In genomic region chr1:131759667-131760427, GRCm38 (mm10) we compare ENCODE assay signal across 14 mouse cellular contexts. TPM values are rescaled to one million over a fixed set of nuclear protein-coding genes. Genes with fewer than 3 reads are reported as not detected.
DNase-seq lines count a peak whose midpoint lies in the region; ATAC-seq and TF ChIP-seq lines count a peak whose summit lies in the region.
"Had no signal": no experiment of that assay in that cellular context is flagged by ENCODE, and none has a peak within 500 bp of the region (broad histone marks: within the 10 kb centered on the region; RNA-seq: fewer than 3 reads in every experiment).

No protein-coding gene starts in this region.

- no peak for ATAC-seq in midbrain, postnatal 0 days (ENCODE audit: low FRiP score)
- peak; percentile 26; the same call in 1 of the 2 replicates for ATAC-seq in common myeloid progenitor, adult 5-6 weeks (replicated peaks; ENCODE audit: low read depth, poor library complexity, severe bottlenecking)
- ATAC-seq: forebrain, postnatal 0 days had no signal

- no peak overlapping the region for H3K4me3 ChIP-seq in midbrain, embryonic 10.5 days
- H3K4me3 ChIP-seq in midbrain, postnatal 0 days (ENCODE audit: low read depth, low read length) = no peak overlapping the region
- H3K4me3 ChIP-seq: embryonic facial prominence, embryonic 13.5 days; hindbrain, embryonic 13.5 days; limb, embryonic 12.5 days had no signal

- no peaks in the 10 kb centered on the region for H3K36me3 ChIP-seq in midbrain, embryonic 10.5 days
- no peaks in the 10 kb centered on the region for H3K36me3 ChIP-seq in midbrain, postnatal 0 days (ENCODE audit: insufficient read depth, low read length)
- H3K36me3 ChIP-seq: embryonic facial prominence, embryonic 13.5 days; hindbrain, embryonic 13.5 days; limb, embryonic 12.5 days had no signal

- TF ChIP-seq CTCF in midbrain, postnatal 0 days (IDR thresholded peaks at IDR 0.05) = no peak

- peak; percentile 77 for DNase-seq in heart, adult 11 months
- DNase-seq in heart, adult 8-10 months (ENCODE audit: low spot score) = no peak
- DNase-seq in midbrain, embryonic 10.5 days (ENCODE audit: low spot score) = no peak
- DNase-seq in midbrain, postnatal 0 days (ENCODE audit: low spot score) = no peak
- peak; percentile 38 for DNase-seq in lung, postnatal 36 days
- DNase-seq in frontal cortex, postnatal 14 days (ENCODE audit: low spot score in 2 of 2) = no peak
- DNase-seq: adrenal gland, adult 2 months; forebrain, postnatal 0 days; thymus, postnatal 25 days had no signal

- WGBS in midbrain, embryonic 10.5 days = 75% methylated on average over 9 of the region's 9 CpGs
- WGBS in midbrain, postnatal 0 days = 71% methylated on average over 9 of the region's 9 CpGs

- peak overlapping the region; percentile 43; the same call in 1 of the 2 replicates for H3K27ac ChIP-seq in midbrain, embryonic 10.5 days (replicated peaks)
- H3K27ac ChIP-seq in midbrain, postnatal 0 days (ENCODE audit: low read depth, low read length) = no peak overlapping the region
- H3K27ac ChIP-seq: embryonic facial prominence, embryonic 13.5 days; hindbrain, embryonic 13.5 days; limb, embryonic 12.5 days had no signal

- H3K27me3 ChIP-seq in midbrain, embryonic 10.5 days (ENCODE audit: low read depth, poor library complexity, severe bottlenecking) = no peaks in the 10 kb centered on the region
- no peaks in the 10 kb centered on the region for H3K27me3 ChIP-seq in midbrain, postnatal 0 days (ENCODE audit: insufficient read depth, low read length)
- H3K27me3 ChIP-seq: embryonic facial prominence, embryonic 13.5 days; hindbrain, embryonic 13.5 days had no signal

- no peak overlapping the region for H3K9ac ChIP-seq in midbrain, postnatal 0 days (replicated peaks; ENCODE audit: low read length, poor library complexity, severe bottlenecking)
- H3K9ac ChIP-seq: embryonic facial prominence, embryonic 13.5 days; forebrain, postnatal 0 days; hindbrain, embryonic 13.5 days; limb, embryonic 12.5 days had no signal

- peaks cover 21% of the 10 kb centered on the region for H3K4me1 ChIP-seq in midbrain, embryonic 10.5 days
- H3K4me1 ChIP-seq in midbrain, postnatal 0 days (ENCODE audit: insufficient read depth, low read length) = no peaks in the 10 kb centered on the region
- H3K4me1 ChIP-seq: embryonic facial prominence, embryonic 13.5 days; hindbrain, embryonic 13.5 days; limb, embryonic 12.5 days had no signal

- H3K4me2 ChIP-seq in midbrain, postnatal 0 days (ENCODE audit: low read depth, low read length, poor library complexity, severe bottlenecking) = no peak overlapping the region
- H3K4me2 ChIP-seq: embryonic facial prominence, embryonic 13.5 days; hindbrain, embryonic 13.5 days; limb, embryonic 12.5 days had no signal

- no peaks in the 10 kb centered on the region for H3K9me3 ChIP-seq in midbrain, embryonic 10.5 days (replicated peaks)
- H3K9me3 ChIP-seq in midbrain, postnatal 0 days (ENCODE audit: low read length) = no peaks in the 10 kb centered on the region
- H3K9me3 ChIP-seq: embryonic facial prominence, embryonic 13.5 days; hindbrain, embryonic 13.5 days; limb, embryonic 12.5 days had no signal

RNA-seq across cellular contexts. Expression of gene Slc26a9, which starts 16.0 kb away (rescaled TPM):
- under 1 TPM in 3 of 4 experiments, not detected in 1; 0.06 to 0.16 (median 0.09) TPM for total RNA-seq in heart, adult 8-10 months (2022)
- not detected in 2 replicates for polyA plus RNA-seq in midbrain, embryonic 10.5 days (2016; fragmentation: Nextera tagmentation; extraction: Ambion mirVana)
- total RNA-seq in midbrain, postnatal 0 days (2014; rRNA removed) = 0.44 TPM in 1 of 2 replicates, not detected in the other
- polyA plus RNA-seq in midbrain, postnatal 0 days (2015; fragmentation: Nextera tagmentation; extraction: Ambion mirVana) = 0.10 and 0.14 TPM in 2 replicates
- not detected in 2 replicates for total RNA-seq in common myeloid progenitor, adult 5-6 weeks (2017)
- polyA plus RNA-seq: embryonic facial prominence, embryonic 13.5 days; limb, embryonic 12.5 days; neural tube, embryonic 11.5 days had no signal

RNA-seq across cellular contexts. Expression of gene Pm20d1, which starts 37.3 kb away (rescaled TPM):
- total RNA-seq in heart, adult 8-10 months (2022) = 10 to 100 TPM in 1 of 4 experiments, 1 to 10 TPM in 3; 7.1 to 10.1 (median 8.0) TPM
- polyA plus RNA-seq in midbrain, embryonic 10.5 days (2016; fragmentation: Nextera tagmentation; extraction: Ambion mirVana) = 1.7 and 1.8 TPM in 2 replicates
- total RNA-seq in midbrain, postnatal 0 days (2014; rRNA removed) = 0.05 TPM in 2 replicates
- polyA plus RNA-seq in midbrain, postnatal 0 days (2015; fragmentation: Nextera tagmentation; extraction: Ambion mirVana) = 0.29 and 0.38 TPM in 2 replicates
- not detected in 2 replicates for total RNA-seq in common myeloid progenitor, adult 5-6 weeks (2017)

Comparison
In these comparisons a context has a peak if more than half of its experiments do, and no peak if none do; other contexts are left out.
1. DNase-seq: peak in heart, adult 11 months (single experiment) and lung, postnatal 36 days (single experiment); none in heart, adult 8-10 months (single experiment), midbrain, embryonic 10.5 days (single experiment), midbrain, postnatal 0 days (single experiment) and frontal cortex, postnatal 14 days (0 of 2).